Mouse (Mus musculus) forebrain, embryonic 15.5 days (tissue): Measurements from ENCODE around the gene I830077J02Rik. TPM values are rescaled to one million over a fixed set of nuclear protein-coding genes. Genes with fewer than 3 reads are reported as not detected.
A peak's percentile ranks its signal among the peaks of the same experiment; 100 is the strongest.

ENCODE experiments used
- ATAC-seq: fragments of 200-750 bp; cut with Nextera tagmentation; replicated peaks from 2 replicates; pipeline ENCODE4 v1.8.0; 2017; ENCODE audit warnings: mild to moderate bottlenecking, moderate TSS enrichment, moderate library complexity
- H3K27ac ChIP-seq: fragments of 300-500 bp; sonication (generic); replicated peaks from 2 replicates; pipeline ENCODE4 v1.5.1; 2015; ENCODE audit warnings: mild to moderate bottlenecking, inconsistent platforms
- H3K27me3 ChIP-seq: fragments of 300-500 bp; sonication (generic); 2 replicates; pipeline ENCODE4 v1.6.1; 2015; ENCODE audit warnings: inconsistent platforms
- H3K36me3 ChIP-seq: fragments of 300-500 bp; sonication (generic); 2 replicates; pipeline ENCODE4 v1.6.1; 2015; ENCODE audit warnings: mild to moderate bottlenecking, inconsistent platforms
- H3K4me1 ChIP-seq: fragments of 300-500 bp; sonication (generic); 2 replicates; pipeline ENCODE4 v1.6.1; 2015; ENCODE audit warnings: inconsistent platforms
- H3K4me2 ChIP-seq: fragments of 300-500 bp; sonication (generic); replicated peaks from 2 replicates; pipeline ENCODE4 v1.6.1; 2015; ENCODE audit warnings: mild to moderate bottlenecking, inconsistent platforms
- H3K4me3 ChIP-seq: fragments of 300-500 bp; sonication (generic); 2 replicates; pipeline ENCODE4 v1.5.1; 2015; ENCODE audit warnings: mild to moderate bottlenecking, inconsistent platforms
- H3K9ac ChIP-seq: fragments of 300-500 bp; sonication (generic); replicated peaks from 2 replicates; pipeline ENCODE4 v1.6.1; 2015; ENCODE audit warnings: mild to moderate bottlenecking, inconsistent platforms
- H3K9me3 ChIP-seq: fragments of 300-500 bp; sonication (generic); 2 replicates; pipeline ENCODE4 v1.6.1; 2016; ENCODE audit warnings: inconsistent platforms
- WGBS: fragments of 180-500 bp; shearing (Covaris S2); methylation state at CpG from one replicate; pipeline ENCODE4 v1.1.7; 2015; ENCODE audit warnings: mixed read lengths; 5-methylcytosine and 5-hydroxymethylcytosine counted together
- polyA plus RNA-seq: library from polyadenylated mRNA; unstranded; fragments of >200 nt; fragmentation: Nextera tagmentation; extraction: Ambion mirVana; gene quantifications from 2 replicates; pipeline ENCODE4 v1.2.1, GENCODE M21; 2015

The I830077J02Rik gene
- polyA plus RNA-seq = 0.20 and 0.23 TPM in 2 replicates

DNA sequence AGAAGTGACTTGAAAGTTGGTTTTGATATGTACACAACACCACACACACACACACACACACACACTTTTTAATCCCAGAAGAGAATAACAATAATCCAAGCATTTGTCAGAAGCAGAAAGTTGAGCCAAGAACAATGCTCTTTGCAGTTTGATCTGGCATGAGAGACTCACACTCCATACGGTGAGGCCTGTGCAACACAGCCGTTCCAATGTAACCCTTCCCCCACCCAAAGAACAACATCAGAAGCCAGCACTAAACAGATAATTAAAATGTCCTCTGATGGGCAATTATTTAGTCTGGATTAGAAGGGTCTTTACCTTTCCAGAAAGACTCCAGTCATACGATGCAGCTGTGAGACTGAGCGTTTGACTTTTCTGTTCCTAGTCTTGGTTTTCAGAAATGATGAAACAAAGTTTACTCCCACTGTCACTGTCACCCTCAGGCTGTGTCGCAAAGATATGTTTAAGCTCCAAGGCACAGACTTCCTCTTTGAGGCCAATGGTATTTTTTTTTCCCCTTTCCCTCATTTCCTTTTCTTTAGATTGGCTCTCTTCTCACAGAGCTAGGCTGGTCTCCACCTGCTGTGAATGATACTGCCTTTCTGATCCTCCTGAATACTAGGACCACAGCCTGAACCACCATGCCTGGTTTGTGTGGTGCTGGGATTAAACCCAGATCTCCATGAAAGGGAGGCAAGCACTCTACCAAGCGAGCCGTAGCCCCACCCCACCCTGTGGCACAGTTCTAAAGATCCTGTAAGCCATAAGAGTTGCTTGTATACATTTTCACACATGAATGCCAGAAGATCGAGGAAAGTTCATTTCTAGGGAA, at the start of gene I830077J02Rik:
Gene I830077J02Rik (minus strand): TSS at position 425 of the 832 bp plus-strand sequence.
- no peak within 1 kb of the TSS for H3K9ac ChIP-seq
- H3K4me1 ChIP-seq = no peaks in the 10 kb centered on the region
- H3K27ac ChIP-seq = no peak within 1 kb of the TSS
- no peak for ATAC-seq
- WGBS = 90% methylated on average over 8 of the region's 8 CpGs
- H3K36me3 ChIP-seq = peaks cover 7% of the 10 kb centered on the region; the same call in 1 of the 2 replicates
- H3K27me3 ChIP-seq = no peaks in the 10 kb centered on the region
- no peaks in the 10 kb centered on the region for H3K9me3 ChIP-seq
- no peak within 1 kb of the TSS for H3K4me3 ChIP-seq
- H3K4me2 ChIP-seq = no peak within 1 kb of the TSS

DNA sequence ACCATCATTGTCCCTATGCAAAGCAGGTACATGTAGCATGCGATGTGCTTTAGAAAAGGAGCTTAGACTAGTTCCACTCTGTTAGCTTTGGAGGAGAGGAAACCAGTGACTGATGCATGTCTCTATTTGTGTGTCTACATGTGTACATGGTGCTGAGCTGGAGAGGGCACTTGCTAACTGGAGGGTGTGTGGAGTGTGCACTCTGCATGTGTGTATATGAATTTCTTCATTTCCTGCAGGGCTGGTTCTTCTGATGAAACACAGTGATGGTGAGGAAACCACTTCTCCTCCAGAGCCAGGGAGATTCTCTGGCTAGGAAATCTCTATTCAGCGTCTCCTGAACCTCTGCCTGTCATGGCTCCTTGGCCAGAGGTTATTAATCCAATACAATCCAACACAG, 41.7 kb upstream of the I830077J02Rik start:
- no peak overlapping the region for H3K4me3 ChIP-seq
- no peak for ATAC-seq
- 87% methylated on average over 2 of the region's 2 CpGs for WGBS
- no peak overlapping the region for H3K27ac ChIP-seq
- H3K9me3 ChIP-seq = no peaks in the 10 kb centered on the region
- H3K27me3 ChIP-seq = no peaks in the 10 kb centered on the region
- no peak overlapping the region for H3K9ac ChIP-seq
- no peak overlapping the region for H3K4me2 ChIP-seq
- no peaks in the 10 kb centered on the region for H3K4me1 ChIP-seq
- peaks cover 18% of the 10 kb centered on the region; the same call in 1 of the 2 replicates for H3K36me3 ChIP-seq

DNA sequence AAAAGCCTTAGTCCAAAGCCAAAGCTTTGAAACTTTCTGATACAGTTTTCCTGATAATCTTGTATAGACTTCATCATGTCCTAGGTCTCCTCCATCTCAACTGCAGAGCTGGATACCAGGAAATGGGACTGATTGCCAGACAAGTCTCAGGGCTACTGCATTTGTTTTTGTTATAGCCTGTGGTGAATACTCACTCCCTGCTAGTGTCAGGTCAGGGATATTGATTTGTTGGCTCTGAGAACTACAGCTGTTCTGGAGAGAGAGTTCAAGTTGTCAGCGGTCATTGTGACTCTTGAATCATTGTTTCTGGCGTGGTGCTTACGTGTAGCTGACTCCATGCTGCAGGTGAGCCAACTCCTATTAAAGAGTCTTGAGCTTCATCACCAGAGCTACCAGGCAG, 40.9 kb upstream of the I830077J02Rik start, which contains the start of gene Ovgp1:
Gene Ovgp1 (plus strand): TSS at position 301 of the 400 bp plus-strand sequence.
- H3K9me3 ChIP-seq = no peaks in the 10 kb centered on the region
- H3K4me1 ChIP-seq = no peaks in the 10 kb centered on the region
- 89% methylated on average over 3 of the region's 3 CpGs for WGBS
- no peak within 1 kb of the TSS for H3K27ac ChIP-seq
- no peak within 1 kb of the TSS for H3K4me2 ChIP-seq
- H3K4me3 ChIP-seq = no peak within 1 kb of the TSS
- ATAC-seq = no peak
- peaks cover 25% of the 10 kb centered on the region for H3K36me3 ChIP-seq
- H3K27me3 ChIP-seq = no peaks in the 10 kb centered on the region
- no peak within 1 kb of the TSS for H3K9ac ChIP-seq

DNA sequence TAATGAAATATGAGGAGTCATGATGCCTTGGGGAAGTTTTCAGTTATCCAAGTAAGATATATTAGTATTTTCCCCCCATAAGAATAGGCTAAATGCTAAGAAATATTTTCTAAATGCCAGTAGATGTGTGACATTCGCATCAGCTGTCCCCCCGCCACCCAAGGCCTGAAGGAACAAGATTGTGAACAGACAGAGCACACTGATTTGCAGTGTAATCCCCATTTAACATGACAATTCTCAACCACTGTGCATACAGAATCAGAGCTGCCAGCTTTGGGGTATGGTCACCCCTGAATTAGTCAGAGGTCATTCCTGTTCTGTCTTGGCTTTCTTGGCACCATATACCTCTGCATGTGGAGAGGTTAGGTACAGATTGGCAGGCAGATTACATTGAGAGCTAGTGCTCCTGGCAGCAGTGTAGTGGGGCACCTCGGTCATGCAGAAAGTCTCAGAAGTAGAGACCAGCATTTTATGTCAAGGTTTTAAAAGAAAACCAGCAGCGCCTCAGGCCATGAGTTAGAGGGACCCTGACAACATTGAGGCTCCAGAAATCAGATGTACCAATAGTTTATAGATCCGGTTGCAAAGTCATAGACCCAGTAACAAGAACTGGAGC, 39.5 kb upstream of the I830077J02Rik start:
- Histone ChIP-seq H3K4me1 (no peaks in the 10 kb centered on the region), H3K27me3 (no peaks in the 10 kb centered on the region), H3K4me2 (no peak overlapping the region), H3K36me3 (peaks cover 40% of the 10 kb centered on the region), H3K9ac (no peak overlapping the region), H3K4me3 (no peak overlapping the region), H3K9me3 (no peaks in the 10 kb centered on the region), H3K27ac (no peak overlapping the region)
- ATAC-seq = no peak
- 83% methylated on average over 5 of the region's 5 CpGs for WGBS

DNA sequence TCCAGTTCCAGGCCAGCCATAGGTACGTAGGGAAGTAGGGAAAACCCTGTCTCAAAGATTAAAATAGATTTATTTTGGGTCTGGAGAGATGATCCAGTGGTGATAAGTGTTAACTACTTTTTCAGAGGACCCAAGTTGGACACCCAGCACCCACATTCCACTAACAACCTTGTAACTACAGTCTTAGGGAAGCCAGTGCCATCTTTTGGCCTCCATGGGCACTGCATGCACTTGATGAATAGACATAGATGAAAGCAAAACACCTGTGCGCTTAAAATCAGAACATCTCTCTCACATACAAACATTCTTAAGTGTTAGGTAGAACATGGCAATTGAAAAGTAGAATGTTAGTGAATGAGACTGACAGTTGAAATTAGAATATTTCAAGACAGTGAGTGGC, 28.2 kb upstream of the I830077J02Rik start:
- Histone ChIP-seq H3K27me3 (no peaks in the 10 kb centered on the region), H3K4me3 (peak overlapping the region; percentile 98), H3K36me3 (peaks cover 51% of the 10 kb centered on the region), H3K9me3 (no peaks in the 10 kb centered on the region), H3K9ac (no peak overlapping the region), H3K27ac (no peak overlapping the region), H3K4me2 (peak overlapping the region; percentile 77), H3K4me1 (peaks cover 28% of the 10 kb centered on the region)
- WGBS = 96% methylated on average over 2 of the region's 2 CpGs
- ATAC-seq = no peak

DNA sequence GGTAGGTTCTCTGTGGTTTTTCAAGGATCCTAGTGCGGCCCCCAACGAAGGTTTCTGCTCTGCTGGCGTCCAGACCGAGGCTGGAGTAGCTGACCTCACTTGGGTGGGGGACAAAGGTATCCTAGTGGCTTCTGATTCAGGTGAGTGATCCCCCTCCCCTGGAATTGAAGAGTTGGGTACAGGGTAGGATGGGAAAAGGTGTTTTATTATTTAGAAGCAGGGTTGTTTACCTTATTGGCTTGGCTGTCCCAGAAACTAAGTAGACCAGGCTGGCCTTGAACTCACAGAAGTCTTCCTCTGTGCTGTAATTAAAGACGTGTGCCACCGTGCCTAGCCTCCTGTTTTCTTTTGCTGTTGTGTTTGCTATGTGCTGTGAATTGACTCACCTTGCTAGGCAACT, 27.5 kb upstream of the I830077J02Rik start, which contains the start of gene Atp5f1:
Gene Atp5f1 (minus strand): TSS at position 101 of the 400 bp plus-strand sequence.
- Histone ChIP-seq H3K9ac (peak within 1 kb of the TSS; percentile 99), H3K27me3 (no peaks in the 10 kb centered on the region), H3K36me3 (peaks cover 47% of the 10 kb centered on the region), H3K9me3 (no peaks in the 10 kb centered on the region), H3K27ac (peak within 1 kb of the TSS; percentile 91), H3K4me2 (peak within 1 kb of the TSS; percentile 77), H3K4me1 (peaks cover 28% of the 10 kb centered on the region), H3K4me3 (peak within 1 kb of the TSS; percentile 98)
- WGBS = 7% methylated on average over 6 of the region's 6 CpGs
- no peak for ATAC-seq

DNA sequence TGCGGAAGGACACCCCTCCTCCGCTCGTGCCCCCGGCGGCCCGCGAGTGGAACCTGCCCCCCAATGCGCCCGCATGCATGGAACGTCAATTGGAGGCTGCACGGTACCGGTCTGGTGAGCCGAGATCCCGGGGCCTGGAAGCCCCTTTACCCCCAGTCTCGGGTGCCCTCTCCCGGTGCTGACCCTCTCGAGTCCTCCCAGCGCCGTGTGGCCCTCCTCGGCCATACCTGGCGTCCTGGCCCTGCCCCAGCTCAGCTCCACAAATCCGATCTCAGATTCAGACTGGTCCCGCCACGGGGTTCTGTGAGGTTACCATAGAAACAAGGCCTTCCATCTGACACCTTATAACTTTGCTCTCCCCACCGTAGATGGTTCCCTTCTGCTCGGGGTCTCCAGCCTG, 27.1 kb upstream of the I830077J02Rik start:
- Histone ChIP-seq H3K9me3 (no peaks in the 10 kb centered on the region), H3K27ac (peak overlapping the region; percentile 61), H3K36me3 (peaks cover 47% of the 10 kb centered on the region), H3K27me3 (no peaks in the 10 kb centered on the region), H3K4me1 (peaks cover 28% of the 10 kb centered on the region), H3K4me3 (peak overlapping the region; percentile 98), H3K9ac (peak overlapping the region; percentile 76), H3K4me2 (peak overlapping the region; percentile 77)
- ATAC-seq = peak; percentile 82
- WGBS = 1% methylated on average over 26 of the region's 26 CpGs

DNA sequence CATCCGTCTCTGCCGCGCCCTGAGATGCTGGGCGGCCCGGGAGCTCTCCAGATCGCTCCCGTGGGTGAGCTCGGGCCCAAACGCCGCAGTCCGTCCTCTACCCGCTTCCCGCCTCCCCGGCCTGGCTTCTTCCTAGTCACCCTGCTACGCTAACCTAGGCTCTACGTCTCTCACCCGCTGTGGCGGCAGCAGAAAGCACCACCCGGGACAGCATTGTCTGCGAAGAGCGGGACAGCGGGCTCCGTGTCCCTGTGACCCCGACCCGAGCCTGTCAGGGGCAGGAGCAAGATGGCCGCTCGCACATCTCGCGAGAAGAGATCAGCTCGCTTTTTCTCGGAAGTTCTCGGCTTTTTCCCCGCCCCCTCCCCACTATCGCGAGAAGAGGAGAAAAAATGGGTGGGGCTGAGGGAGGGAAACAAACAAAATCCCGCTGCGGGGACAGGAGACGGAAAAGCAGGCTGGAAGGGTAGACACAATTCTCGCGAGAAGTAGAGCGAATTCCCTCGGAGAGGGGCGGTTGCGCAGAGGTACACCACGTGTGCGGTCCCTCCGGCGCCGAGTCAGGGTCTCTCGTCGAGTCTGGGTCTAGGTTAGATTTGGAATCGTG, 26.6 kb upstream of the I830077J02Rik start, which contains the start of gene Wdr77:
Gene Wdr77 (plus strand): TSS at position 396 of the 607 bp plus-strand sequence.
- ATAC-seq = peak; percentile 99
- Histone ChIP-seq H3K36me3 (peaks cover 45% of the 10 kb centered on the region), H3K27ac (peak within 1 kb of the TSS; percentile 91), H3K9ac (peak within 1 kb of the TSS; percentile 99), H3K27me3 (no peaks in the 10 kb centered on the region), H3K4me2 (peak within 1 kb of the TSS; percentile 77), H3K4me1 (peaks cover 28% of the 10 kb centered on the region), H3K4me3 (peak within 1 kb of the TSS; percentile 98), H3K9me3 (no peaks in the 10 kb centered on the region)
- under 1% methylated on average over 52 of the region's 52 CpGs for WGBS

DNA sequence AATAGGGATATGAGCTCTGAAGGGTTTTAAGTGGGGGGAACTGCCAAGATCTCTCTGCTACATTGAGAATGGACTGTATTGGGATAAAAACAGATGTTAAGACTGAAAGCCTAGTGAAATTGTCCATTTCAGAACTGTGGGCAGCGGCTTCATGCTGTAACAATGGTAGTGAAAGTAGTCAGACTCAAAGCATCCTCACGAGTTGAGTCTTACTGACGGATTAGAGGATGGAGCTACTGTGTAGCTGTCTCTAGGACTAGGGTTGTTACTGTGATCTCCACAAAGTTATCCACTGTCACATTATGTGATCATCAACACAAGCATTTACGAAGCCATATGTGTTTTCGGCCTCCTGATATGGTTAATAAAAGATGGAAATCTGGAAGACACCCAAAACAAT, 25.7 kb upstream of the I830077J02Rik start:
- peak overlapping the region; percentile 99 for H3K9ac ChIP-seq
- no peak for ATAC-seq
- H3K4me1 ChIP-seq = peaks cover 28% of the 10 kb centered on the region
- peak overlapping the region; percentile 98 for H3K4me3 ChIP-seq
- H3K27ac ChIP-seq = no peak overlapping the region
- peak overlapping the region; percentile 67 for H3K4me2 ChIP-seq
- H3K27me3 ChIP-seq = no peaks in the 10 kb centered on the region
- WGBS = 48% methylated on average over 5 of the region's 5 CpGs
- H3K9me3 ChIP-seq = no peaks in the 10 kb centered on the region
- H3K36me3 ChIP-seq = peaks cover 43% of the 10 kb centered on the region

DNA sequence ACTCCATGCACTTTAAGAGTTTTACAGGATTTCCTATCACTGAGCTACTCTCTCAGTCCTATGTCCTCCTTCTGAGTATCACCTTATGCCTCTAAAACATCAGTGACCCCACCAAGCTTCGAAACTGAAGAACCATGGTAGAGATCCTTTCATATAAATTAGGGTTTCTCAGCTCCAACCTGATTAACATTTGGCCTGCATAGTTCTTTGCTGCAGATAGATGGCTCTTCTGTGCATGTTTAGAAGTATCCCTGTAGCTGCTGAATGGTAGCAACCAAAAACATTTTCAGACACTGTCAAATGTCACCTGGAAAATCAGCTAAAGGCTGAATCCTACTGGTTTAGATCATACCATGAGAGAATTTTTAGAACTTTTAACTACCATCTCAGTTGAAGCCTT, 24.8 kb upstream of the I830077J02Rik start:
- no peaks in the 10 kb centered on the region for H3K9me3 ChIP-seq
- no peak overlapping the region for H3K4me2 ChIP-seq
- H3K9ac ChIP-seq = no peak overlapping the region
- 96% methylated on average over 1 of the region's 1 CpGs for WGBS
- H3K36me3 ChIP-seq = peaks cover 43% of the 10 kb centered on the region
- H3K27ac ChIP-seq = no peak overlapping the region
- ATAC-seq = no peak
- peaks cover 28% of the 10 kb centered on the region for H3K4me1 ChIP-seq
- H3K27me3 ChIP-seq = no peaks in the 10 kb centered on the region
- no peak overlapping the region for H3K4me3 ChIP-seq

DNA sequence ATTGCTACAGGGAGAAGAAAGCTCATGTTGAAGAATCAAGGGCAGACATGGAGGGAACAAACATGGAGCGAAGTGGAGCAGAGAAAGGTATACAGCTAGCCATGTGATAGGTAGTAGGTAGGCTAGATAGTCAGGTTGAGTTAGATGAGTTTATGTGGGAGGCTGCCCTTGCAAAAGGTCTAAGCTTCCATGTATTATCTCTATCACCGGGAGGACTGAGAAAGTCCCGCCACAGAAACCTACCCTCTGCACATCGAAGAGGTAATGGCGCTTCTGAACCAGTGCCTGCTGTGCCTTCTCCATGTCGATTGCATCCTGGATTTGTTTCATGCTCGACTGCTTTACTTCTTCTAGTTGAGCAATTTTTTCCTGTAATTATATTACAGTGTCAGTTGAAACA, 18.9 kb upstream of the I830077J02Rik start:
- Histone ChIP-seq H3K9ac (no peak overlapping the region), H3K36me3 (peaks cover 78% of the 10 kb centered on the region), H3K4me3 (no peak overlapping the region), H3K4me1 (no peaks in the 10 kb centered on the region), H3K4me2 (no peak overlapping the region), H3K27ac (no peak overlapping the region), H3K27me3 (no peaks in the 10 kb centered on the region), H3K9me3 (no peaks in the 10 kb centered on the region)
- 95% methylated on average over 7 of the region's 7 CpGs for WGBS
- no peak for ATAC-seq

DNA sequence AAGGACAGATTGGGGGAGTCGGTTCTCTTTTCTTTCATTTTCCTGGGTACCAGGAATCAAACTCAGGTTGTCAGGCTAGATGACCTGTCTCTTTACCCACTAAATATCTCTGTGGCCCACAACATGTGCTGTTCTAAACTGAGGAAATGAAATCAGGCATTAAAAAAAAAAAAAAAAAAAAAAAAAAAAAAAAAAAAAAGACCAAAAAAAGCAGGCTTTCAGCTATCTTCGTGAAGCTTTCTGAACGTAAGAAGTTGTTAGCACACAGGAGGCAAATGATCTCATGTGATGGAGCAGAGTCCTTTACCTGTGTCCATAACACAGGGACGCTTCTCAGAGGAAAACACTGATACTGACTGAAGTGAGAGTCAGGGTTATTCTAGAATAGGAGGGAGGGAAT, 3.6 kb upstream of the I830077J02Rik start:
- no peak overlapping the region for H3K4me2 ChIP-seq
- H3K4me1 ChIP-seq = no peaks in the 10 kb centered on the region
- H3K9ac ChIP-seq = no peak overlapping the region
- peaks cover 21% of the 10 kb centered on the region for H3K36me3 ChIP-seq
- no peak overlapping the region for H3K27ac ChIP-seq
- no peak overlapping the region for H3K4me3 ChIP-seq
- WGBS = 96% methylated on average over 4 of the region's 4 CpGs
- no peaks in the 10 kb centered on the region for H3K27me3 ChIP-seq
- ATAC-seq = no peak
- no peaks in the 10 kb centered on the region for H3K9me3 ChIP-seq
